Mouse (Mus musculus) limb, embryonic 13.5 days (tissue): ENCODE results near the gene Dpp9. TPM values are rescaled to one million over a fixed set of nuclear protein-coding genes. Genes with fewer than 3 reads are reported as not detected.

Source experiments
- ATAC-seq: fragments of 200-750 bp; cut with Nextera tagmentation; 2 replicates; pipeline ENCODE4 v1.8.0; 2017; ENCODE audit warnings: low read depth, moderate number of reproducible peaks, moderate TSS enrichment; ENCODE audit not compliant: low FRiP score
- H3K27ac ChIP-seq: fragments of 300-500 bp; sonication (generic); 2 replicates; pipeline ENCODE4 v1.5.1; 2015; ENCODE audit warnings: inconsistent platforms, mild to moderate bottlenecking, moderate library complexity
- H3K27me3 ChIP-seq: fragments of 300-500 bp; sonication (generic); 2 replicates; pipeline ENCODE4 v1.6.1; 2015; ENCODE audit warnings: mild to moderate bottlenecking, inconsistent platforms
- H3K36me3 ChIP-seq: fragments of 300-500 bp; sonication (generic); 2 replicates; pipeline ENCODE4 v1.6.1; 2015; ENCODE audit warnings: inconsistent platforms, mild to moderate bottlenecking, moderate library complexity
- H3K4me1 ChIP-seq: fragments of 300-500 bp; sonication (generic); 2 replicates; pipeline ENCODE4 v1.6.1; 2015; ENCODE audit warnings: inconsistent platforms
- H3K4me2 ChIP-seq: fragments of 300-500 bp; sonication (generic); replicated peaks from 2 replicates; pipeline ENCODE4 v1.6.1; 2015; ENCODE audit warnings: inconsistent platforms, mild to moderate bottlenecking, moderate library complexity
- H3K4me3 ChIP-seq: fragments of 300-500 bp; sonication (generic); 2 replicates; pipeline ENCODE4 v1.5.1; 2015; ENCODE audit warnings: moderate library complexity, mild to moderate bottlenecking, inconsistent platforms
- H3K9ac ChIP-seq: fragments of 300-500 bp; sonication (generic); 2 replicates; pipeline ENCODE4 v1.6.1; 2015; ENCODE audit warnings: mild to moderate bottlenecking, inconsistent platforms
- H3K9me3 ChIP-seq: fragments of 300-500 bp; sonication (generic); 2 replicates; pipeline ENCODE4 v1.6.1; 2016; ENCODE audit warnings: inconsistent platforms
- WGBS: fragments of 180-500 bp; shearing (Covaris S2); methylation state at CpG from one replicate; pipeline ENCODE4 v1.1.7; 2015; 5-methylcytosine and 5-hydroxymethylcytosine counted together
- microRNA counts: library from miRNA; unstranded; fragments of <30 nt; microRNA quantifications from one replicate; lab custom pipeline; 2016
- microRNA-seq: library from miRNA; unstranded; fragments of <30 nt; microRNA quantifications from one replicate; pipeline ENCODE4, GENCODE M21; 2016
- polyA plus RNA-seq: library from polyadenylated mRNA; unstranded; fragments of >200 nt; fragmentation: Nextera tagmentation; extraction: Ambion mirVana; gene quantifications from 2 replicates; pipeline ENCODE4 v1.2.1, GENCODE M21; 2015

Gene Dpp9
- polyA plus RNA-seq, 1 experiment from 2014 or later, result 39.8 TPM

GRCm38 (mm10) chr17:56148280-56148679, 70.4 kb downstream of the Dpp9 start:
- Histone ChIP-seq H3K4me2 (peak overlapping the region; percentile 51), H3K27me3 (peaks cover 93% of the 10 kb centered on the region), H3K9me3 (no peaks in the 10 kb centered on the region), H3K27ac (no peak overlapping the region), H3K4me3 (peak overlapping the region; percentile 28), H3K4me1 (peaks cover 18% of the 10 kb centered on the region), H3K9ac (no peak overlapping the region), H3K36me3 (no peaks in the 10 kb centered on the region)
- no peak for ATAC-seq
- 18% methylated on average over 9 of the region's 9 CpGs for WGBS

DNA sequence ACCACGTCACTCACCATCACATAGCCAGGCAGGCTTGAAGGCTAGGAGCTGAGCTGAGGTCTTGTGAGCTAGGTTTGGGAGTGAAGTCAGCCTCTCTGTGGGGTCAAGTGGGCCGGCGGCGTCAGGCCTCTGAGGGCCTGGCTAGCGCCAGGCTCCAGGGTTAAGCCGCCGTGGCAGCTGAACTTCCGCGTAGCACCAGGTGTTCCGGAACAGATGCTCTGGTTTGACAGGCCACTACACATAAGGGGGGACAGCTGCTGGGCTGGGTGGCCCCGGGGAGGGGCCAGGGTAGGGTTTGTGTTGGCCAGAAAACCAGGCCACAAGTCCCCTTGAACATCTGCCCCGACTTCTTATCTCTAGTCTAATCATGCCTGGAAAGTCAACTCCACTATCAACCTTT, 71.3 kb downstream of the Dpp9 start:
- Histone ChIP-seq H3K27ac (no peak overlapping the region), H3K4me3 (no peak overlapping the region), H3K9me3 (no peaks in the 10 kb centered on the region), H3K9ac (no peak overlapping the region), H3K27me3 (peaks cover 96% of the 10 kb centered on the region), H3K4me2 (no peak overlapping the region), H3K4me1 (peaks cover 20% of the 10 kb centered on the region), H3K36me3 (no peaks in the 10 kb centered on the region)
- ATAC-seq, result peak; percentile 38; the same call in 1 of the 2 replicates
- 47% methylated on average over 12 of the region's 12 CpGs for WGBS

- no peaks in the 10 kb centered on the region for H3K9me3 ChIP-seq
- no peaks in the 10 kb centered on the region for H3K36me3 ChIP-seq
- peaks cover 100% of the 10 kb centered on the region for H3K27me3 ChIP-seq
- 12% methylated on average over 9 of the region's 9 CpGs for whole genome bisulfite sequencing
- no peak overlapping the region for H3K27ac ChIP-seq
- peaks cover 33% of the 10 kb centered on the region for H3K4me1 ChIP-seq
- H3K4me3 ChIP-seq, result no peak overlapping the region
- no peak for ATAC-seq
- H3K4me2 ChIP-seq, result no peak overlapping the region
- peak overlapping the region; percentile 19; the same call in 1 of the 2 replicates for H3K9ac ChIP-seq
Measured at GRCm38 (mm10) chr17:56146131-56146530, 72.6 kb downstream of the Dpp9 start.

- 61% methylated on average over 9 of the region's 9 CpGs for WGBS
- Histone ChIP-seq H3K27me3 (peaks cover 100% of the 10 kb centered on the region), H3K4me2 (no peak overlapping the region), H3K27ac (no peak overlapping the region), H3K9ac (no peak overlapping the region), H3K4me1 (peaks cover 36% of the 10 kb centered on the region), H3K9me3 (no peaks in the 10 kb centered on the region), H3K36me3 (no peaks in the 10 kb centered on the region), H3K4me3 (no peak overlapping the region)
- no peak for ATAC-seq
Measured at GRCm38 (mm10) chr17:56144546-56144945, 74.2 kb downstream of the Dpp9 start.

DNA sequence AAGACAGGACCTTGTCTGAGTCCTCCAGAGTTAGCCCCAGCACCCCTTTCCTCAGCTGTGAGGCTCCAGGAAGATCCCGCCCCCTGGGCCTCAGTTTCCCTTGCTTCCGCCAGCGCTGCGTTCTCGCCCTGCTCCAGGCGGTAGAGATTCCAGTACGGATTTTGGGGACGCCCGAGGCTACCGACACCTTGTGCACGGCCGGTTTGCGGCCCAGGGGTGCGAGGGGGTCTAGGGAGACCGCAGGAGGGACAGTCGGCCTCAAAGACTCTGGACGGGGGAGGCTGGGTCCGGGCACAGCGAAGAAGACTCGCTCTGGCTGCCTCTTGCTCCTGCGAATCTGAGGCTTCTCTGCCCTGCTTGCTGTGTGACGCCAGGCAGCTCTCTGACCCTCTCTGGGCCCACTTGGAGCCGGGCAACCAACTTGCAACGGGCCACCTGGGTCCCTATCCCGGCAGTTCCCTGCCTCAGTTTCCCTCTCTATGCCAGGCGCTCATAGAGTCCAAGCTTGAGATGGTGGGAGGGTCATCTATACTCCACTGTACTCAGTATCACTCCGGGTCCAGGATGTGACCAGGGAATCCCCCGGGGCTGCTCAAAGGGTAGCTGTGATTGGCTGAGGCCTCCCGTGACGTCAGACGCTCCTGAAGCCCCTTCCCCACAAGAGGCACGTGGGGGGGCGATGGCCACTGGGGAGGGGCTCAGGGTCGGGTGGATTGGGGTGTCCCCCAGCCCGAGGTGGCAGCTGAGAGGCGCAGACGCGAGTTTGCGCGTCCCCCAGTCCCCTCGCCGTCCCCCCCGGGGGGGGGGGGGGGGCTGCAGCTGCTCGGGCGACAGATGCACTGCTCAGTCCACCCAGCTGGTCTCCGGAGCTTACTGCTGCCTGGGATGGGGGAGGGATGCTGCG, 76.8 kb downstream of the Dpp9 start:
- H3K27ac ChIP-seq, result no peak overlapping the region
- H3K4me2 ChIP-seq, result peak overlapping the region; percentile 75
- no peaks in the 10 kb centered on the region for H3K36me3 ChIP-seq
- H3K27me3 ChIP-seq, result peaks cover 100% of the 10 kb centered on the region
- peaks cover 35% of the 10 kb centered on the region for H3K4me1 ChIP-seq
- ATAC-seq, result peak; percentile 45
- under 1% methylated on average over 44 of the region's 47 CpGs for WGBS
- H3K9ac ChIP-seq, result peak overlapping the region; percentile 53
- H3K9me3 ChIP-seq, result no peaks in the 10 kb centered on the region
- H3K4me3 ChIP-seq, result peak overlapping the region; percentile 45

DNA sequence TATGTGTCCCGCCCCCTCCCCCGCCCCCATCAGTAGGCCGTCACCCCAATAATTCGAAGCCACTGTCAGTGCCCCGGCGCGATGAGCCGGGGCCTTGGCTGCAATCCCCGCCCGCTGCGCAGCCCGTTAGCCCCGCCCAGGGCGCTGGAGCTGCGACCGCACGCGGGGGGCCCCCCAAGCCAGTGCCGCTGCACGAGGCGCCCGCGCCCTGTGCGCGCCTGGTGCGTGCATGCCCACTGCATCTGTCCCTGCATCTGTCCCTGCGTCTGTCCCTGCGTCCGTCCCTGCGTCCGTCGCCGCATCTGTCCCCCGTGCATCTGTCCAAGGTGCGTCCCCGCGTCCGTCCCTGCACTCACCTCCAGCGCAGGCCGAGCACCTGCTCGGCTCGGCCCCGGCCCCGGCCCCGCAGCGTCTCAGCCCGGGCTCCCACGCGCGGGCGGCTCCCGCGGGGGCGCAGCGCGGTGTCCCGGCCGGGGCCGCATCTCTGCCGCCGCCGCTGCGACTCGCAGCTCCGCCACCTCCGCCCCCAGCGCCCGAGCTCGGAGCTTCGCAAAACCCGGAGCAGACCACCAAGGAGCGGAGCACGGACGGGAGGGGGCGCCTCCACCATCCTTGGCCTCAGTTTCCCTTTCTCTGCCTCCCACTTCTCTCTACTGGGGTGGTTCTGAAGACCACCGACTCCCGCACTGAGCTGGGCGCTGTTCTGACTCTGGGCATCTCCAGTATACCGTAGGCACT, 78.7 kb downstream of the Dpp9 start, which contains the start of gene Sema6b:
Sema6b (minus strand) TSS at position 486 of the 738 bp plus-strand sequence.
- H3K36me3 ChIP-seq, result no peaks in the 10 kb centered on the region
- H3K27me3 ChIP-seq, result peaks cover 93% of the 10 kb centered on the region
- peak; percentile 3; the same call in 1 of the 2 replicates for ATAC-seq
- WGBS, result 1% methylated on average over 79 of the region's 79 CpGs
- H3K27ac ChIP-seq, result no peak within 1 kb of the TSS
- H3K4me1 ChIP-seq, result peaks cover 29% of the 10 kb centered on the region
- H3K9ac ChIP-seq, result peak within 1 kb of the TSS; percentile 72
- H3K9me3 ChIP-seq, result no peaks in the 10 kb centered on the region
- H3K4me3 ChIP-seq, result peak within 1 kb of the TSS; percentile 75
- H3K4me2 ChIP-seq, result peak within 1 kb of the TSS; percentile 98

DNA sequence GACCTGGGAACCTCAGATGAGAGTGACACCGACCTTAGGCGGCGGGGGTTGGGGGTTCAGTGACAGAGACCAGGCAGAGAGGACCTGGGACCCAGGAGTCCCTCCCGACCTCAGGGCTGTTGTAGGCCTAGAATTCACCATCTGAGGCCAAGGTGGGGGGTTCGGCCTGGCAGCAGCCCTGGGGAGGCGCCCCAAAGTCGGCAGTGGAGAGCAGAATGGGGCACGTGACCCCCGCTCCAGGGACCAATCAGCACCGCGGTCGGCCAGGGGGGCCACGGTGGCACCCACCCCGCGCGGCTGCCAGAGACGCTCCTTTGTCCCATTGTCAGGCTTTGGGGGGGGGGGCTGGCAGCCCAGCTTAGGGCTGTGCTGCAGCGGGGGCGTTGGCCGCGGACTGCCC, 79.3 kb downstream of the Dpp9 start:
- Histone ChIP-seq H3K4me3 (peak overlapping the region; percentile 75), H3K4me1 (peaks cover 34% of the 10 kb centered on the region), H3K9ac (peak overlapping the region; percentile 72), H3K27ac (no peak overlapping the region), H3K27me3 (peaks cover 89% of the 10 kb centered on the region), H3K36me3 (no peaks in the 10 kb centered on the region), H3K9me3 (no peaks in the 10 kb centered on the region), H3K4me2 (peak overlapping the region; percentile 98)
- ATAC-seq, result no peak
- 4% methylated on average over 20 of the region's 21 CpGs for whole genome bisulfite sequencing

GRCm38 (mm10) chr17:56137839-56138613, 80.7 kb downstream of the Dpp9 start:
- WGBS, result 15% methylated on average over 25 of the region's 25 CpGs
- H3K36me3 ChIP-seq, result no peaks in the 10 kb centered on the region
- H3K4me2 ChIP-seq, result peak overlapping the region; percentile 98
- 0 out of 2 replicates have a peak overlapping the region, but pooled peaks have one; percentile 43 for H3K9ac ChIP-seq
- H3K27me3 ChIP-seq, result peaks cover 76% of the 10 kb centered on the region
- peaks cover 47% of the 10 kb centered on the region for H3K4me1 ChIP-seq
- peak overlapping the region; percentile 75; the same call in 1 of the 2 replicates for H3K4me3 ChIP-seq
- no peak for ATAC-seq
- H3K9me3 ChIP-seq, result no peaks in the 10 kb centered on the region
- no peak overlapping the region for H3K27ac ChIP-seq

MicroRNAs encoded within 50 kb of the gene (microRNA counts, 519-probe panel; counts per million panel counts)
- microRNA mmu-miR-7b (lab: Ali Mortazavi, UCI), result 2,695 counts per million, percentile 41 among the panel's probes with 10 or more counts

Small RNAs within 50 kb of the gene (microRNA-seq; reads per million reads assigned to microRNA genes)
- gene Gm44397 (not detected), gene Mir7b (5.9 reads per million, percentile 20 among the genes with 10 or more reads in this experiment)

Other genes with a start within 250 kb of the Dpp9 start
- 50.4 and 50.7 TPM in 2 replicates for gene Shd, start 248.4 kb downstream of the Dpp9 start, polyA plus RNA-seq
- gene Fsd1, start 232.4 kb downstream of the Dpp9 start, polyA plus RNA-seq, result 36.4 and 39.2 TPM in 2 replicates
- 8.1 and 9.2 TPM in 2 replicates for gene Stap2, start 213.3 kb downstream of the Dpp9 start, polyA plus RNA-seq
- 108 and 109 TPM in 2 replicates for gene Mpnd, start 213.2 kb downstream of the Dpp9 start, polyA plus RNA-seq
- 190 and 200 TPM in 2 replicates for gene Sh3gl1, start 182.3 kb downstream of the Dpp9 start, polyA plus RNA-seq
- 27.4 and 29.0 TPM in 2 replicates for gene Chaf1a, start 178.5 kb downstream of the Dpp9 start, polyA plus RNA-seq
- 45.3 and 49.4 TPM in 2 replicates for gene Ubxn6, start 143.9 kb downstream of the Dpp9 start, polyA plus RNA-seq
- gene Hdgfl2, start 139.3 kb downstream of the Dpp9 start, polyA plus RNA-seq, result 152 and 156 TPM in 2 replicates
- 0.03 and 0.04 TPM in 2 replicates for gene Plin4, start 109.1 kb downstream of the Dpp9 start, polyA plus RNA-seq
- 0.13 TPM in 1 of 2 replicates, not detected in the other for gene Plin5, start 101.3 kb downstream of the Dpp9 start, polyA plus RNA-seq
- 0.27 and 0.37 TPM in 2 replicates for gene Lrg1, start 96.9 kb downstream of the Dpp9 start, polyA plus RNA-seq
- gene Sema6b, start 78.6 kb downstream of the Dpp9 start, polyA plus RNA-seq, result 2.5 and 2.6 TPM in 2 replicates
- 11.3 and 12.0 TPM in 2 replicates for gene Tnfaip8l1, start 56.4 kb downstream of the Dpp9 start, polyA plus RNA-seq
- 98.6 and 102 TPM in 2 replicates for gene Mydgf, start 35.0 kb downstream of the Dpp9 start, polyA plus RNA-seq
- 12.3 and 13.7 TPM in 2 replicates for gene Fem1a, start 37.9 kb upstream of the Dpp9 start, polyA plus RNA-seq
- 4.4 and 4.6 TPM in 2 replicates for gene Ticam1, start 57.9 kb upstream of the Dpp9 start, polyA plus RNA-seq
- gene Plin3, start 74.0 kb upstream of the Dpp9 start, polyA plus RNA-seq, result 78.1 and 80.4 TPM in 2 replicates
- gene Arrdc5, start 81.4 kb upstream of the Dpp9 start, polyA plus RNA-seq, result not detected in 2 replicates
- gene Uhrf1, start 84.4 kb upstream of the Dpp9 start, polyA plus RNA-seq, result 136 and 146 TPM in 2 replicates
- 40.1 and 43.2 TPM in 2 replicates for gene Kdm4b, start 107.2 kb upstream of the Dpp9 start, polyA plus RNA-seq